Mouse (Mus musculus) megakaryocyte, embryonic 14.5 days (primary cell): ENCODE results near the gene Irf1. TPM values are rescaled to one million over a fixed set of nuclear protein-coding genes. Genes with fewer than 3 reads are reported as not detected.

Source experiments
- H3K27me3 ChIP-seq: replicated peaks from 2 replicates; pipeline ENCODE3; 2012; ENCODE audit warnings: inconsistent platforms
- H3K36me3 ChIP-seq: replicated peaks from 2 replicates; pipeline ENCODE3; 2012; ENCODE audit warnings: low read length, inconsistent platforms, mixed read lengths
- H3K4me1 ChIP-seq: 2 replicates; pipeline ENCODE4 v1.6.1; 2012; ENCODE audit warnings: inconsistent platforms
- H3K4me3 ChIP-seq: replicated peaks from 2 replicates; pipeline ENCODE3; 2012; ENCODE audit warnings: moderate library complexity, mild to moderate bottlenecking, inconsistent platforms
- H3K9me3 ChIP-seq: 2 replicates; pipeline ENCODE4 v1.6.1; 2012; ENCODE audit warnings: inconsistent platforms
- FLI1 ChIP-seq: IDR thresholded peaks from 2 replicates; pipeline ENCODE4 v1.6.1; 2012; ENCODE audit warnings: low read length, inconsistent platforms, mixed read lengths
- GATA1 ChIP-seq: IDR thresholded peaks from 3 replicates; pipeline ENCODE4 v1.6.1; 2012; ENCODE audit warnings: mixed read lengths, low read length, inconsistent platforms, borderline replicate concordance
- polyA plus RNA-seq: library from polyadenylated mRNA; stranded (reverse); fragments of >175 nt; gene quantifications from 2 replicates; pipeline ENCODE4 v1.2.3, GENCODE M21; 2012; ENCODE audit warnings: low replicate concordance; ENCODE audit not compliant: insufficient read depth

Gene Irf1
- polyA plus RNA-seq, 1 experiment: 5.1 TPM

DNA sequence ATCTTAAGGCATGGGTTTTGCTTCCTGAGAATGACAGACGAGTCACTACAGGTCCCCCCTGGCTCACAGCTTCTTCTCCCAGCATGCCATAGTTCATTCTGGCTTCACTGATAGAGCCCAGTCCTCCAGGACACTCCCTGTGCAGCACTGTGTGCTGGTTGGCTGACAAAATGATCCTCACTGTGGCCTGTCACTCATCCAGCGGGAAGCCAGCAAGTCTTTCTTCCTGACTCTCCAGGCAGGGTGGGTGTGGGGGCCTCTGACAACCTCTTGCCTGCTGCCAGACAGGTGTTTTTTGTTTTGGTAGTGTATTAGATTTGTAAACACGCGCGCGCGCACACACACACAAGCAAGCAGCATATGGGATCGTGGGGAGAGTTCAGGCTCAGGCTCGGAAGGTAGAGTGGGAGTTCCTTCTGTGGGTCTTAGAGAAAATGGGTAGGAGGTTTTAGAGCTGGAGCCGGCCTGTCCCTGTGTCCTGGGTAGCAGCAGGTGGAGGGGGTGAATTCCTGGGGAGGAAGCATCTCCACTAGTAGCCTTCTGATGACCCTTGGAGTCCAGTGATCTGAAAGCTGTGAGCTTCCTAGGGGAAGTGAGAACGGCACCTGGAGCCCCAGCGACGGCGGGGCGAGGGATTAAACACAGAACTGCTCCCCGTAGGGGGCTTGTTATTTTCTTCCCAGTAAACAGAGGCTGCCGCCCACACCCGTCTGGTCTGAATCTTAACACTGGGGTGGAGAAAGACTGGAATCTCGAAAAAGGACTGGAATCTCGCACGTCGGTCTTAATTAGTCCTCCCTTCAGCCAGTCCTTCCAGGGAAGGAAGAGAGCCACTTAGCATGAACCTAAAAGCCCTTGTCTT, 10.0 kb upstream of the Irf1 start:
- TF ChIP-seq FLI1: no peak
- no peak for TF ChIP-seq GATA1
- Histone ChIP-seq H3K27me3 (no peaks in the 10 kb centered on the region), H3K36me3 (no peaks in the 10 kb centered on the region), H3K9me3 (no peaks in the 10 kb centered on the region), H3K4me1 (peaks cover 65% of the 10 kb centered on the region), H3K4me3 (peak overlapping the region; percentile 14)

DNA sequence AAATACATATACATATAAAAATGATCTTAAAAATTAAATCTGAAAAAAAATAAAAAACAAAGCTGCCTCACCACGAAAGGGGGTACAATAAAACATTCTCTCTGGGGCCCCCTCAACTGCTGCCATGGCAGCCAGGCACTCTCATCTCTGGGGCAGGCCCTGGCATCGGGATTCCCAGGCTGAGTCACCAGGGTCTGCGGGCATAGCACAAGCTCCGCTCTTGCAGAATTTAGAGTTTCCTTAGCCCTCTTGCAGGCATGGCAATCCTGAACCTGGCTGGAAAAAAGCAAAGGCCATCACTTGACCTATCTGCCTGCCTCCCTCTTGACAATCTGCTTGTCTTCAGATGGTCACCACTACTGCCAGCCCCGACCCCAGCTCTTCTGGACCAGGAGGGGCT, 8.5 kb upstream of the Irf1 start:
- TF ChIP-seq GATA1 (no peak), FLI1 (no peak)
- Histone ChIP-seq H3K27me3 (no peaks in the 10 kb centered on the region), H3K9me3 (no peaks in the 10 kb centered on the region), H3K4me3 (no peak overlapping the region), H3K36me3 (no peaks in the 10 kb centered on the region), H3K4me1 (peaks cover 72% of the 10 kb centered on the region)

DNA sequence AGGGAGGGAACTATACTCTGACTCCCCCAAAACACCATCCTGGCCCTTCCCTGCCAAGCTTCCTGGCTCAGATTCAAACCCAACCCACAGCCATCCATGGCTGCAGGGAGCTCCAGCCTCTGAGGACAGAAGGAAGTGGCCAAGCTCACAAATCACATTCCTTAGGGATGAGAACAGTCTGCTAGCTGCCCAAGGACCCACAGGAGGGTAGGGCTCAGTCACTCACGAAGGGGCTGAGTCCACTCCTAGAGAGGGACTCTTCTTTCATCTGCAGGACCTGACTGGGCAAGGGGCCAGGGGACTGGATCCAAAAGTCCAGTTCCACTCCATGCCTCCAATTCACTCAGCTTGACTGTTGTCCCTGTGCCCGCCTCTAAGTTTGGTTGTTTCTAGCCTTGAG, 8.0 kb upstream of the Irf1 start:
- Histone ChIP-seq H3K36me3 (no peaks in the 10 kb centered on the region), H3K4me3 (no peak overlapping the region), H3K9me3 (no peaks in the 10 kb centered on the region), H3K27me3 (no peaks in the 10 kb centered on the region), H3K4me1 (peaks cover 68% of the 10 kb centered on the region)
- TF ChIP-seq FLI1: no peak
- TF ChIP-seq GATA1: no peak

DNA sequence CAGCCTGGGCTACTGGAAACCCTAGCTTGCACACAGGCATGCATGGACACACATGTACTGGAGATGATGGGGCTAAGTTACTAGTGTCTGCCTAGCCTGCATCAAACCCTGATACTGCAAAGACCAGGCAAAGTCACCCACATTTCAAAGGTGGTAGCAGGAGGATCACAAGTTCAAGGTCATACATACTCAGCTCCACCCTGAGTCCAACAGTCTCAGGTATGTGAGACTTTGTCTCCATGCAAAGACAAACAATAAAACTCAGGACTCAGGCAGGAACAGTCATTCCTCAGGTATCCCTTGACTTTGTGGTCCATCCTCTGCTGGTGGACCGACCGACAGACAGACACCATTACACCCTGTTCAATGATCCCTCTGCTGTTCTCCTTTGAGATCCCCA, 7.4 kb upstream of the Irf1 start:
- Histone ChIP-seq H3K27me3 (no peaks in the 10 kb centered on the region), H3K4me1 (peaks cover 71% of the 10 kb centered on the region), H3K9me3 (no peaks in the 10 kb centered on the region), H3K4me3 (peak overlapping the region; percentile 99), H3K36me3 (no peaks in the 10 kb centered on the region)
- TF ChIP-seq GATA1 (no peak), FLI1 (no peak)

DNA sequence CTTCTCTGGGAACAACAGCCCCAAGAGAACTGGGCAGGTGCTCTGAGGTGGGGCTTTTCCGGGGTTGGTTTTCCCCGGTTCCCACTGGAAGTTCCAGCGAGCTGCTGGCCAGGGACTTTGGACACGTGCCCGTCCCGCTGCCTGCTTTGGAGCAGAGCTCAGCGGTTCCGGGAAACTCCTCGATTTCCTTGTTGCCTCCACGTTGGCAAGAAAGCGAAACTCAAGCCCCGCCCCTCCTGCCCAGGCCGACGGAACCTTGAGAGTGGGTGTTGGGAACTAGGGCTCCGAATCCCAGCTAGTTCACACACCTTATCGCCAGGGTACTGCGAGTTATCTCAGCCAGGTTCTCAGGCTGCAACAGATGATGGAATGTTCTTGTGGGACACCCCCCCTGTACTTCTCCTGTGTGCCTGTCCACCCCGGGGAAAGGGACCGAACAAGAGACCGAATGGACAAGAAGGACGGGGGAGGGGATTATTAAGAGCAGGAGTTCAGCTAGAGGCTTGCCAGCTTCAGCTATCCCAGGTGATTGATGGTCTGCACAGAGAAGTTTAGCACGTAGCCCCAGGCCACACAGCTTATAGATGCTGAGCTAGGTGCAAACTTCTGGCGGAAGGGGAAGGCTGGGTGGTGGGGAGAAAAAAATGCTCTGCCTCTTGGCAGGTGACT, 6.9 kb upstream of the Irf1 start:
- TF ChIP-seq FLI1 (no peak), GATA1 (no peak)
- Histone ChIP-seq H3K4me1 (peaks cover 72% of the 10 kb centered on the region), H3K4me3 (peak overlapping the region; percentile 99), H3K36me3 (no peaks in the 10 kb centered on the region), H3K9me3 (no peaks in the 10 kb centered on the region), H3K27me3 (no peaks in the 10 kb centered on the region)

DNA sequence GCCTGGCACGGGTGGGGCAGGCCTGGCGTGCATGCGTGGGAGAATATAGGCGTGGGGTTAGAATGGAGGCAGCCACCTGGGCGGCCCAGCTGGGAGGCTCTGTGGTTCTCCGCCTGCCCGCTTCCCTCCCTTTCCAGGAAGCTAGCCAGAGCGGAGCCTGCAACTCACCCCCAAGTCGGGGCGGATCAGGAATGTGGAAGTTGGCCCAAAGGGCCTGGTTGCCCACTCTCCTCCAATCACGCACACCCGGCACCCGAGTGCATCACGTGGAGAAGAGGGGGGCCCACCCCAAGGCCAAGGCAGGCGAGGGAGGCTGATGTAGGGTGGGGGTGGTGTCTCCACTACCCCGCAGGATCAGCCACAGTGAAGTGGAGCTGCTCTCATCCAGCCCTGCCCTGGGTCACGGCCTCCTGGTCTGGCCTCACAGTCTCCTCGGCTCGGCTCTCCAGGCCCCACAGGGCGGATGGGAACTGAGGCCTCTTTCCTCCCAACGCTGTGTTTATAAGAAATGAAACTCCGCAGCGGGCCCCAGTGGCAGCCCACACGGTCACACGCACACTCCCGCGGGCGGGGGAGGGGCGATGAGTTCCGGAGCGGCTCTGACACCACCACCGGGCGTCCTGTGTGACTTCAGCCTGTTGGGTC, 6.2 kb upstream of the Irf1 start:
- Histone ChIP-seq H3K4me3 (peak overlapping the region; percentile 99), H3K4me1 (peaks cover 68% of the 10 kb centered on the region), H3K36me3 (no peaks in the 10 kb centered on the region), H3K27me3 (no peaks in the 10 kb centered on the region), H3K9me3 (no peaks in the 10 kb centered on the region)
- TF ChIP-seq GATA1 (no peak), FLI1 (no peak)

DNA sequence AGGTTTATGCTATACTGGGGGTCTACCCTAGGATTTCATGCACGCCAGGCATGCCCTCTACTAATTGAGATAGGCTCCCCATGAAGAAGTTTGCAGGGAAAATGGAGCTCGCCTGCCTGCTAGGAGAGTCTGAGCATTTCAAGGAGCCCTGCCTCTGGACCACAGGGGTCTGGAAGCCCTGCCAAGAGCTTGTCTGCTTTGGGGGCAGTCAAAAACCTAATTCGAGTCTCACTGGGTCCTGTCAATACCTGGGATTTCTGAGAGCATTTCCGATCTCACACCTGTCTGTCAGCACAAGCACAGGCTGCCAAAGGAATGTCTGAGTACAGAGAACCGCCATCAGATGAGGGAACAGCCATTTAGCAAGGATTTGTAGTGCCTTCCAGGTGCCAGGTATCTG, 5.2 kb upstream of the Irf1 start:
- no peak for TF ChIP-seq GATA1
- TF ChIP-seq FLI1: no peak
- Histone ChIP-seq H3K9me3 (no peaks in the 10 kb centered on the region), H3K36me3 (no peaks in the 10 kb centered on the region), H3K27me3 (no peaks in the 10 kb centered on the region), H3K4me3 (peak overlapping the region; percentile 99), H3K4me1 (peaks cover 68% of the 10 kb centered on the region)

DNA sequence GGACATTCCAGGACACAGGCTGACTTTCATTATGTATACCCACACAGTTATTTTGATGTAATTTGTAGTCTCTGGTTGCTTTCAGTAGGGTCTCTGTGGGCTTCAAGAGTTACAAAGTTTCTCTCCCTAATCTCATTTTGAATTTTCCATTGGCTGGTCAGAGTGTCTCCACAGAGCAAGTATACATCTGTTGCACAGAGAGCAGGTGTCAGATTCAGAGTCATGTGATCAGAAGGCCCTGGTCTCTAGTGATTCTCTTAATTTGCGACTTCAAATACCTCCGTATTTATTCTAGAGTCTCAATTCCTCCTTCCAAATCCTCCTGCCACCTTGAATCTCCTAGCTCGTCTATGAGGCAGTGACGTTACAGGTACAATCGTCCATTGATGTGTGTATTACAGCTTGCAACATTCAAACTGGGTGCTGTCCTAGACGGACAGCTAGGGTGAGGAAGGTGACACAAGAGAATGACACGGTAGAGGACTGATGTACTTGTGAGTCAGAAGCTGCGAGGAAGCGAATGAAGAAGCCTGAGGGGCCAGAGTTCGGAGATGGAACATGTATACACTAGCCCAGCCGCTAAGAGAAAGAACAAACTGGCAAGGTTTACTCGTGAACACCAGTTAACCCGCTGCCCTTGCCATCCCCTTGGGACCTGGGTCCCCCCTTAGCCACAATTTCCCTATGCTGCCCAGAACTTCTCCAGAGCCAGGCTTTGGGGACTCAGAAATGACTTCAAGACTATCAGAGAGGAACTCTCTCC, 1.2 kb upstream of the Irf1 start:
- no peak for TF ChIP-seq FLI1
- no peak for TF ChIP-seq GATA1
- Histone ChIP-seq H3K4me1 (peaks cover 69% of the 10 kb centered on the region), H3K9me3 (no peaks in the 10 kb centered on the region), H3K4me3 (no peak overlapping the region), H3K27me3 (no peaks in the 10 kb centered on the region), H3K36me3 (peaks cover 20% of the 10 kb centered on the region)

DNA sequence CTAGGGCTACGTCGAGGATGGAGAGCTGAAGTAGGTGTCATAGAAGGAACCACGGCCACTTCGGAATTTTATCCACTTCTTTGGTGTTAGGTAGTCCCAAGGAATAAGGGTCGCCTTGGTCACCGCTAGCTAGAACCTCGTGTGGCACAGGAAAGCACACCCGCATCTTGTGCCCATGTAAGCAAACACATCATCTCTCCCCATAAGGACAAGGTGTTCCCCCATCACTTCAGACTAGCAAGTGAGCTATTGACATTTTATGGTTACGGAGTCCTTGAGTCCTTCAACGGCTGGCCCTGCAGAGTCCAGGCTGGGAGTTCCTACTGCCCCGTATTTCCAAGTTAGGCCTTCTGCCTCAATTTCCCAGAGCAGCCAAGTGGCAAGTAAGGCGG, 633 bp upstream of the Irf1 start:
- peaks cover 69% of the 10 kb centered on the region for H3K4me1 ChIP-seq
- H3K4me3 ChIP-seq: peak overlapping the region; percentile 99
- H3K9me3 ChIP-seq: no peaks in the 10 kb centered on the region
- no peaks in the 10 kb centered on the region for H3K27me3 ChIP-seq
- no peak for TF ChIP-seq GATA1
- TF ChIP-seq FLI1: no peak
- peaks cover 26% of the 10 kb centered on the region for H3K36me3 ChIP-seq
